Comparison of ENCODE assay signal across 12 mouse cellular contexts in genomic region chr2:35448215-35448913, GRCm38 (mm10). TPM values are rescaled to one million over a fixed set of nuclear protein-coding genes. Genes with fewer than 3 reads are reported as not detected.
DNase-seq lines count a peak whose midpoint lies in the region; ATAC-seq lines count a peak whose summit lies in the region.
"Had no signal": no experiment of that assay in that cellular context is flagged by ENCODE, and none has a peak within 500 bp of the region (broad histone marks: within the 10 kb centered on the region; RNA-seq: fewer than 3 reads in every experiment).

No protein-coding gene starts in this region.

- DNase-seq in kidney, adult 11 months: no peak
- peak; percentile 43 for DNase-seq in CD4-positive helper T cell, adult 2 months (ENCODE audit: low read depth, low spot score)
- DNase-seq in embryonic facial prominence, embryonic 10.5 days (ENCODE audit: low spot score): peak; percentile 33
- DNase-seq in ovary, postnatal 10 days (ENCODE audit: low spot score): no peak
- DNase-seq: gastrocnemius, postnatal 36 days; left cerebral cortex, postnatal 4 days; retina, postnatal 1 day had no signal

- H3K4me2 ChIP-seq in kidney, embryonic 14.5 days (replicated peaks; ENCODE audit: low read depth, low read length): no peak overlapping the region
- H3K4me2 ChIP-seq in liver, embryonic 12.5 days: peak overlapping the region; percentile 18; the same call in 1 of the 2 replicates
- no peak overlapping the region for H3K4me2 ChIP-seq in forebrain, embryonic 13.5 days
- H3K4me2 ChIP-seq: forebrain, embryonic 15.5 days had no signal

- 0 out of 2 replicates have a peak overlapping the region, but pooled peaks have one; percentile 37 for H3K27ac ChIP-seq in kidney, embryonic 14.5 days (ENCODE audit: low read depth, low read length)
- peak overlapping the region; percentile 37; the same call in 1 of the 2 replicates for H3K27ac ChIP-seq in embryonic facial prominence, embryonic 10.5 days (replicated peaks)
- H3K27ac ChIP-seq in liver, embryonic 12.5 days: peak overlapping the region; percentile 61; the same call in 1 of the 2 replicates
- H3K27ac ChIP-seq in forebrain, embryonic 13.5 days: no peak overlapping the region; the same call in 1 of the 2 replicates
- H3K27ac ChIP-seq: forebrain, embryonic 15.5 days; layer of hippocampus, adult 2 months had no signal

- no peaks in the 10 kb centered on the region for H3K9me3 ChIP-seq in kidney, embryonic 14.5 days (ENCODE audit: control insufficient read depth, low read length)
- no peaks in the 10 kb centered on the region for H3K9me3 ChIP-seq in embryonic facial prominence, embryonic 10.5 days
- H3K9me3 ChIP-seq in liver, embryonic 12.5 days (replicated peaks): no peaks in the 10 kb centered on the region
- no peaks in the 10 kb centered on the region for H3K9me3 ChIP-seq in forebrain, embryonic 13.5 days (replicated peaks)
- H3K9me3 ChIP-seq: forebrain, embryonic 15.5 days had no signal

- no peak overlapping the region for H3K4me3 ChIP-seq in kidney, embryonic 14.5 days (ENCODE audit: low read length)
- H3K4me3 ChIP-seq in embryonic facial prominence, embryonic 10.5 days: no peak overlapping the region
- H3K4me3 ChIP-seq in liver, embryonic 12.5 days: no peak overlapping the region
- no peak overlapping the region for H3K4me3 ChIP-seq in forebrain, embryonic 13.5 days
- H3K4me3 ChIP-seq: forebrain, embryonic 15.5 days; layer of hippocampus, adult 2 months had no signal

- peaks cover 61% of the 10 kb centered on the region for H3K4me1 ChIP-seq in kidney, embryonic 14.5 days (ENCODE audit: control insufficient read depth, insufficient read depth, low read length)
- peaks cover 56% of the 10 kb centered on the region for H3K4me1 ChIP-seq in embryonic facial prominence, embryonic 10.5 days
- H3K4me1 ChIP-seq in liver, embryonic 12.5 days: peaks cover 100% of the 10 kb centered on the region
- H3K4me1 ChIP-seq in forebrain, embryonic 13.5 days: no peaks in the 10 kb centered on the region
- H3K4me1 ChIP-seq: forebrain, embryonic 15.5 days had no signal

- 43% methylated on average over 7 of the region's 7 CpGs for WGBS in kidney, embryonic 14.5 days
- WGBS in embryonic facial prominence, embryonic 10.5 days: 62% methylated on average over 7 of the region's 7 CpGs
- 41% methylated on average over 7 of the region's 7 CpGs for WGBS in liver, embryonic 12.5 days (ENCODE audit: insufficient replicate concordance)
- WGBS in forebrain, embryonic 13.5 days: 52% methylated on average over 7 of the region's 7 CpGs

- H3K27me3 ChIP-seq in kidney, embryonic 14.5 days (ENCODE audit: control insufficient read depth, insufficient read depth, low read length): no peaks in the 10 kb centered on the region
- no peaks in the 10 kb centered on the region for H3K27me3 ChIP-seq in embryonic facial prominence, embryonic 10.5 days (replicated peaks; ENCODE audit: low read depth, poor library complexity, severe bottlenecking)
- no peaks in the 10 kb centered on the region for H3K27me3 ChIP-seq in liver, embryonic 12.5 days (replicated peaks)
- no peaks in the 10 kb centered on the region for H3K27me3 ChIP-seq in forebrain, embryonic 13.5 days
- H3K27me3 ChIP-seq: forebrain, embryonic 15.5 days had no signal

- ATAC-seq in kidney, embryonic 14.5 days (ENCODE audit: low FRiP score, low TSS enrichment): peak; percentile 32; the same call in 1 of the 2 replicates
- ATAC-seq in liver, embryonic 12.5 days: no peak
- ATAC-seq in forebrain, embryonic 13.5 days: no peak
- ATAC-seq: forebrain, embryonic 15.5 days had no signal

- no peaks in the 10 kb centered on the region for H3K36me3 ChIP-seq in kidney, embryonic 14.5 days (ENCODE audit: control insufficient read depth, insufficient read depth, low read length)
- H3K36me3 ChIP-seq in embryonic facial prominence, embryonic 10.5 days (replicated peaks): no peaks in the 10 kb centered on the region
- H3K36me3 ChIP-seq in liver, embryonic 12.5 days: peaks cover 15% of the 10 kb centered on the region; the same call in 1 of the 2 replicates
- no peaks in the 10 kb centered on the region for H3K36me3 ChIP-seq in forebrain, embryonic 13.5 days (ENCODE audit: poor library complexity, severe bottlenecking)
- H3K36me3 ChIP-seq: forebrain, embryonic 15.5 days had no signal

- H3K9ac ChIP-seq in kidney, embryonic 14.5 days (ENCODE audit: low read depth, low read length): no peak overlapping the region
- no peak overlapping the region for H3K9ac ChIP-seq in liver, embryonic 12.5 days
- no peak overlapping the region for H3K9ac ChIP-seq in forebrain, embryonic 13.5 days
- H3K9ac ChIP-seq: forebrain, embryonic 15.5 days had no signal

RNA-seq across cellular contexts. Expression of gene Ggta1, which starts 14.7 kb away (rescaled TPM):
- polyA plus RNA-seq in kidney, embryonic 14.5 days (2014; fragmentation: Nextera tagmentation; extraction: Ambion mirVana): 10.3 and 21.5 TPM in 2 replicates
- polyA plus RNA-seq in embryonic facial prominence, embryonic 10.5 days (2016; fragmentation: Nextera tagmentation; extraction: Ambion mirVana): 6.3 and 8.0 TPM in 2 replicates
- polyA plus RNA-seq in liver, embryonic 12.5 days (2016; fragmentation: Nextera tagmentation; extraction: Ambion mirVana): 12.7 and 13.0 TPM in 2 replicates
- polyA plus RNA-seq in forebrain, embryonic 13.5 days (2015; fragmentation: Nextera tagmentation; extraction: Ambion mirVana): 4.1 and 4.7 TPM in 2 replicates

RNA-seq across cellular contexts. Expression of gene 4930402F06Rik, which starts 51.4 kb away (rescaled TPM):
- not detected in 2 replicates for polyA plus RNA-seq in kidney, embryonic 14.5 days (2014; fragmentation: Nextera tagmentation; extraction: Ambion mirVana)
- not detected in 2 replicates for polyA plus RNA-seq in embryonic facial prominence, embryonic 10.5 days (2016; fragmentation: Nextera tagmentation; extraction: Ambion mirVana)
- polyA plus RNA-seq in liver, embryonic 12.5 days (2016; fragmentation: Nextera tagmentation; extraction: Ambion mirVana): not detected in 2 replicates
- not detected in 2 replicates for polyA plus RNA-seq in forebrain, embryonic 13.5 days (2015; fragmentation: Nextera tagmentation; extraction: Ambion mirVana)
- polyA plus RNA-seq: forebrain, embryonic 15.5 days had no signal

Comparison
In these comparisons a context has a peak if more than half of its experiments do, and no peak if none do; other contexts are left out.
1. DNase-seq: peak in CD4-positive helper T cell, adult 2 months (single experiment) and embryonic facial prominence, embryonic 10.5 days (single experiment); none in kidney, adult 11 months (single experiment) and ovary, postnatal 10 days (single experiment).